Mouse (Mus musculus) neural tube, embryonic 14.5 days (tissue): Measurements from ENCODE around the gene Gsdmc3. TPM values are rescaled to one million over a fixed set of nuclear protein-coding genes. Genes with fewer than 3 reads are reported as not detected.
"Not testable (repeated sequence)": the region's sequence is repeated elsewhere in the genome, so short reads cannot be mapped to it uniquely, and the experiment has no call there.

Source experiments
- ATAC-seq: fragments of 200-750 bp; cut with Nextera tagmentation; 2 replicates; pipeline ENCODE4 v1.8.0; 2017; ENCODE audit warnings: low read depth, mild to moderate bottlenecking, moderate TSS enrichment, moderate library complexity
- H3K27ac ChIP-seq: fragments of 300-500 bp; sonication (generic); 2 replicates; pipeline ENCODE4 v1.5.1; 2014; ENCODE audit warnings: low read depth, mild to moderate bottlenecking, control low read depth, low read length, moderate library complexity, mixed read lengths
- H3K27me3 ChIP-seq: fragments of 300-500 bp; sonication (generic); 2 replicates; pipeline ENCODE4 v1.6.1; 2014; ENCODE audit warnings: low read length; ENCODE audit not compliant: control insufficient read depth, insufficient read depth
- H3K36me3 ChIP-seq: fragments of 300-500 bp; sonication (generic); 2 replicates; pipeline ENCODE4 v1.6.1; 2014; ENCODE audit warnings: low read length, mixed read lengths; ENCODE audit not compliant: control insufficient read depth, insufficient read depth
- H3K4me1 ChIP-seq: fragments of 300-500 bp; sonication (generic); 2 replicates; pipeline ENCODE4 v1.6.1; 2014; ENCODE audit warnings: low read length; ENCODE audit not compliant: control insufficient read depth, insufficient read depth
- H3K4me2 ChIP-seq: fragments of 300-500 bp; sonication (generic); 2 replicates; pipeline ENCODE4 v1.6.1; 2014; ENCODE audit warnings: mild to moderate bottlenecking, low read depth, low read length, control low read depth
- H3K4me3 ChIP-seq: fragments of 300-500 bp; sonication (generic); 2 replicates; pipeline ENCODE4 v1.5.1; 2014; ENCODE audit warnings: low read depth, low read length, control low read depth, mixed read lengths
- H3K9ac ChIP-seq: fragments of 300-500 bp; sonication (generic); replicated peaks from 2 replicates; pipeline ENCODE4 v1.6.1; 2014; ENCODE audit warnings: low read depth, mild to moderate bottlenecking, control low read depth, low read length, mixed read lengths
- H3K9me3 ChIP-seq: fragments of 300-500 bp; sonication (generic); 2 replicates; pipeline ENCODE4 v1.6.1; 2016; ENCODE audit warnings: low read length; ENCODE audit not compliant: control insufficient read depth
- WGBS: fragments of 180-500 bp; shearing (Covaris S2); extraction: QIAGEN DNeasy Blood & Tissue Kit; methylation state at CpG from one replicate; pipeline ENCODE4 v1.1.7; 2014; 5-methylcytosine and 5-hydroxymethylcytosine counted together
- polyA plus RNA-seq: library from polyadenylated mRNA; unstranded; fragments of >200 nt; fragmentation: Nextera tagmentation; extraction: Ambion mirVana; gene quantifications from 2 replicates; pipeline ENCODE4 v1.2.1, GENCODE M21; 2014

Gene Gsdmc3
- polyA plus RNA-seq, 1 experiment from 2014 or later = not detected

DNA sequence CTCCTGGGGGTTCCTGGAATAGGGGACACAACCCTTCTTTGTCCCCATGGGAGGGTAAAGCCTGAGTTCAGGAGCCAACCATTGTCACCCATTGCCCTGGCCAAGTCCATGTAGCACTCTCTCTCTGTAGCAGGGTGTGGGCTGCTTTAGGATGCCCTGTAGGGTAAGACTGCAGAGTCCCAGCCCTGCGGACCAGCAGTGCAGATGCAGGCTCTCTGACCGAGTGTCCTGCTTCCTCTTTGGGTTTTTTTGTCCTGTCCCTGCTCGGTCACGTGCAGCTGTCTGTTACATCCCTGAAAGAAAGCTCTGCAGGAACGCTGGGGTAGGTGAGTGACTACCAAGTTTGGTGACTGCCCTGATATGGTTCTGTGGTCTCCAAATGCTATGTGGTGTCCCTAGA is 10.1 kb upstream of the Gsdmc3 start:
- not testable (repeated sequence) for ATAC-seq, H3K9me3 ChIP-seq, H3K36me3 ChIP-seq, H3K27ac ChIP-seq, H3K4me2 ChIP-seq, H3K4me3 ChIP-seq, H3K27me3 ChIP-seq, H3K4me1 ChIP-seq, H3K9ac ChIP-seq
- WGBS = 64% methylated on average over 4 of the region's 5 CpGs

DNA sequence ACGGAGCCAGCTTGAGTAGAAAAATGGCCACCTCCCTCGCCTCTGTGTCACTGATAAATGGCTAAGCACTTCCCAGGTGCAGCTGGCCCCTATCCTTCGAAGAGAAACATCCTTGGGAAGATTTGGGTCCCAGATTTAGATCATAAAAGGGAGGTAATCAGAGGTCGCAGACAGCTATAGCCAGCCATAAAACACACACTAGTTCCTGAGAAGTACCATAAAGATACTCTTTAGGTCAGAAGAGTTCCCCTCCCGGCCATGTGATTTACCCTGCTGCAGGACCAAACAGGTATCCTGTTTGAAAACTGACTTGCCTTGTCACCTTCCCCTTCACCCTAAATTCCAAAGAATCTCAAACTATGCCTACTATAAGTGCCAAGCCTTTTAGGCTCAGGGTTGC is 9.6 kb upstream of the Gsdmc3 start:
- not testable (repeated sequence) for H3K9me3 ChIP-seq, H3K4me3 ChIP-seq, H3K36me3 ChIP-seq, H3K4me1 ChIP-seq, ATAC-seq, H3K4me2 ChIP-seq, H3K9ac ChIP-seq, H3K27me3 ChIP-seq, H3K27ac ChIP-seq
- no CpG with 5 or more reads among the region's 5 CpGs for WGBS

DNA sequence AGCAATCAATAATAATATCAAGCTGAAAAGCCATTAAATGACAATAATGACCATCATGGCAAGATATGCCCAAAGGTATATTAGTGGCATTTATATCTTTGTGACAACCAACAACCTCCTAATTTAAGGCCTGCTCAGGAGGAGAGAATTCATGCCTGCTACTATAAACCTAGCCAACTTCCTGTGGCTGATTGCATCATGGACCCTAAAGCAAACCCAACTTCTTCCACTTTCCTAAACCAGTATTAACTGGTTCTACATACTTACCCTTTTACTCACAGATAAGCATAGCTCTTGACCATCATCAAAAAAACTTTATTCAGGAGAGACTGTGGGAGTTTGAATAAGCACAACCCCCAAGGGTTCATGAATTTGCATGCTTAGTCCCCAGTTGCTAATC is 2.2 kb downstream of the Gsdmc3 start:
- H3K36me3 ChIP-seq, H3K27ac ChIP-seq, H3K4me1 ChIP-seq, ATAC-seq, H3K9me3 ChIP-seq, H3K9ac ChIP-seq, H3K4me3 ChIP-seq, H3K4me2 ChIP-seq, H3K27me3 ChIP-seq: not testable (repeated sequence)

DNA sequence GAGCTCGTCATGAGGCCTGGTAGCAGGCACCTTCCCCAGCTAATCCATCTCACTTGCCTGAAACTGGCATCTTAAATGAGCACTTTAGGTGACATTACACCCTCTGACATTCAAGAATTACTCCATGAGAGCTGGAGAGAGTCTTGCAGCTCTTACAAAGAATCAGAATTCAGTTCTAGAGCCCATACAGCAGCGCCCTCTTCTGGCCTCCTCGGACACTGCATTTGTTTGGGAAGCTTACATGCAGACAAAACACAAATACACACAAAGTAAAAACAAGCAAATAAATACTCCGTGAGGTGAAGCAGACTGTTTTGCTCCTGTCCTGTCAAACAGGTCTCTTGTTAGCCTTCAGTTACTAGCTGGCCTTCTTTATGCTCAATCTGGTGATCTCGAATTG is 16.4 kb downstream of the Gsdmc3 start:
- H3K4me2 ChIP-seq, H3K36me3 ChIP-seq, H3K27ac ChIP-seq, H3K27me3 ChIP-seq, H3K9me3 ChIP-seq, H3K4me1 ChIP-seq, ATAC-seq, H3K9ac ChIP-seq, H3K4me3 ChIP-seq: not testable (repeated sequence)
- 41% methylated on average over 5 of the region's 5 CpGs for WGBS

Other genes with a start within 250 kb of the Gsdmc3 start
- not detected in 2 replicates for gene Gsdmc2, start 33.4 kb downstream of the Gsdmc3 start, polyA plus RNA-seq
- not detected in 2 replicates for gene Gsdmc4, start 33.7 kb upstream of the Gsdmc3 start, polyA plus RNA-seq
- gene Fam49b, start 181.9 kb upstream of the Gsdmc3 start, polyA plus RNA-seq = 163 and 171 TPM in 2 replicates